Mouse (Mus musculus) liver, postnatal 0 days (tissue): Measurements from ENCODE around the gene Tmc3. TPM values are rescaled to one million over a fixed set of nuclear protein-coding genes. Genes with fewer than 3 reads are reported as not detected.

Experiments
- ATAC-seq: fragments of 200-750 bp; cut with Nextera tagmentation; 2 replicates; pipeline ENCODE4 v1.8.0; 2017; ENCODE audit warnings: mild to moderate bottlenecking, moderate library complexity
- DNase-seq: peaks from one replicate; pipeline ENCODE4 v3.0.0-alpha.2; 2016
- H3K27ac ChIP-seq: fragments of 300-500 bp; sonication (generic); 2 replicates; pipeline ENCODE4 v1.5.1; 2014; ENCODE audit warnings: antibody characterized with exemption, moderate library complexity, mild to moderate bottlenecking, low read depth
- H3K27me3 ChIP-seq: fragments of 300-500 bp; sonication (generic); 2 replicates; pipeline ENCODE4 v1.6.1; 2014; ENCODE audit warnings: low read length, control low read depth, mixed read lengths; ENCODE audit not compliant: insufficient read depth
- H3K36me3 ChIP-seq: fragments of 300-500 bp; sonication (generic); replicated peaks from 2 replicates; pipeline ENCODE4 v1.6.1; 2014; ENCODE audit warnings: mild to moderate bottlenecking, control low read depth, low read length, moderate library complexity, mixed read lengths; ENCODE audit not compliant: insufficient read depth
- H3K4me1 ChIP-seq: fragments of 300-500 bp; sonication (generic); 2 replicates; pipeline ENCODE4 v1.6.1; 2014; ENCODE audit warnings: antibody characterized with exemption, mild to moderate bottlenecking, control low read depth; ENCODE audit not compliant: insufficient read depth
- H3K4me2 ChIP-seq: fragments of 300-500 bp; sonication (generic); 2 replicates; pipeline ENCODE4 v1.6.1; 2014; ENCODE audit warnings: low read depth, mild to moderate bottlenecking, low read length, moderate library complexity, mixed read lengths
- H3K4me3 ChIP-seq: fragments of 300-500 bp; sonication (generic); 2 replicates; pipeline ENCODE4 v1.5.1; 2014; ENCODE audit warnings: low read depth, low read length
- H3K9ac ChIP-seq: fragments of 300-500 bp; sonication (generic); replicated peaks from 2 replicates; pipeline ENCODE4 v1.6.1; 2014; ENCODE audit warnings: mild to moderate bottlenecking, moderate library complexity
- H3K9me3 ChIP-seq: fragments of 300-500 bp; sonication (generic); 2 replicates; pipeline ENCODE4 v1.6.1; 2016; ENCODE audit warnings: mild to moderate bottlenecking, control low read depth, low read length, mixed read lengths
- CTCF ChIP-seq: sonication (generic); IDR thresholded peaks from 2 replicates; pipeline ENCODE4 v1.5.1; 2016; ENCODE audit warnings: antibody characterized with exemption, low read depth
- EP300 ChIP-seq: IDR thresholded peaks from 2 replicates; pipeline ENCODE4 v1.6.1; 2016; ENCODE audit warnings: antibody characterized with exemption, low read depth, mild to moderate bottlenecking
- WGBS: fragments of 180-500 bp; shearing (Covaris S2); extraction: QIAGEN DNeasy Blood & Tissue Kit; methylation state at CpG from one replicate; pipeline ENCODE4 v1.1.7; 2014; ENCODE audit not compliant: insufficient replicate concordance; 5-methylcytosine and 5-hydroxymethylcytosine counted together
- polyA plus RNA-seq: library from polyadenylated mRNA; unstranded; fragments of >200 nt; fragmentation: Nextera tagmentation; extraction: Ambion mirVana; gene quantifications from 2 replicates; pipeline ENCODE4 v1.2.1, GENCODE M21; 2015

Tmc3 gene
- polyA plus RNA-seq, 1 experiment from 2014 or later = 0.21 TPM

DNA sequence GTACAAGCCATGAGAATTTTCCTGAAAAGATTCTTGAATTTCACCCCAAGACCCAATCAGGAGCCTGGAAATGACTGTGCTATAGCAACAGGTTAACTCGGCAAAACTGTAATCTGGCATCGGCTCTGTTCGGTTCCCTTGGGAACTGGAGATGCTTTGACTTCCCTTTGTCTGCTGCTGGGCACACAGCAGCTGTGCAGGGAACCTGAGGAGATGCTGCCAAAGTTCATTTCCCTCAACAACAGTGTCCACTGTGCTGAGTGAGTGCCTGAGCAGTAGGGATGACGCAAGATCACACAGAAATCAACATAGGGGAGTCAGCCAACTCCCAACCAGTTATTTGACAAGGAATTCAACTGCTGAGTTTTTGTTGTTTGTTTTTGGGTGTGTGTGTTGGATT lies 3.8 kb upstream of the Tmc3 start:
- ATAC-seq (peak; percentile 97), DNase-seq (peak; percentile 24)
- Histone ChIP-seq H3K4me2 (no peak overlapping the region), H3K4me3 (no peak overlapping the region), H3K27me3 (no peaks in the 10 kb centered on the region), H3K36me3 (no peaks in the 10 kb centered on the region), H3K4me1 (no peaks in the 10 kb centered on the region), H3K9me3 (no peaks in the 10 kb centered on the region), H3K27ac (no peak overlapping the region), H3K9ac (no peak overlapping the region)
- TF ChIP-seq EP300 = no peak
- no peak for TF ChIP-seq CTCF
- WGBS = 41% methylated on average over 4 of the region's 4 CpGs

DNA sequence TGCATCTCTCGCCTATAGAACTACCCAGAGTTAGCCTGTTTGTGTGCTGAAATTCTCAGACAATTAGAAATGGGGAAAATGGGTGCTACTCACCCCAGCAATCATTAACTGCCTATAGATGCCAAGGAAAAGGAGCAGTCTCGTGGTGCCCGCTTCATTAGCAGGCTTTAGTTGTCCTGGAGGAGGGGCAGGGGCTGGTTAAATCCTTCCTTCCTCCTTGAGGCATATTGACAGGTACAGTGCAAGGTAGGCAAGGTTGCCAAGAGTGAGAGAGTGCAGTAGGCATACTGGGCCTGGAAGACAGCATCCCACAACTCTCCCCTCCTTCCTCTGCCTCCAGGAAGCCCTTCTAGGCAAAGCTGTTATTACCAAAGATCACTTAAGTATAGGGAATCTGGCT lies 9.3 kb downstream of the Tmc3 start:
- ATAC-seq (no peak), DNase-seq (no peak)
- TF ChIP-seq EP300 = no peak
- TF ChIP-seq CTCF = no peak
- no peak overlapping the region for H3K9ac ChIP-seq
- no peaks in the 10 kb centered on the region for H3K4me1 ChIP-seq
- H3K27ac ChIP-seq = no peak overlapping the region
- no peak overlapping the region for H3K4me2 ChIP-seq
- H3K36me3 ChIP-seq = no peaks in the 10 kb centered on the region
- H3K4me3 ChIP-seq = no peak overlapping the region
- H3K27me3 ChIP-seq = no peaks in the 10 kb centered on the region
- no peaks in the 10 kb centered on the region for H3K9me3 ChIP-seq
- 65% methylated on average over 3 of the region's 3 CpGs for WGBS

DNA sequence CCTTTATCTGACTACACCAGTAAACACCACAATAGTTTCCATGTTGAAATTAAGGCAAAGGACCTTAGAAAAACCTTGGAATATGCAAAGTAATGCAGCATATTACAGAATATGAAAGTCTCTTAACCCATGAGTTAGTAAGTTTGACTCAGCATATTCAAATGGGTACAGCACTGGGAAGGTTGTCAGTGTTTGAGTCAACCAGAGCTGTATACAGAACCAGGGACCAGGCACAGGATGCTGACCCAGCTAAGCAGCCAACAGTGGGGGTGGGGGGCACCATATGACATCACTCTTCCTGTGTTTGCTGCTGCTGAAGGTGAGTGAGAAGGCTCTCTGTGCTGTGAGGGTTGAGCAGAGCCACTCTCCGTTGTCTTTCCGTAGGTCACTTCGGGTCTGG lies 12.3 kb downstream of the Tmc3 start:
- Histone ChIP-seq H3K4me1 (no peaks in the 10 kb centered on the region), H3K36me3 (no peaks in the 10 kb centered on the region), H3K4me2 (no peak overlapping the region), H3K27ac (no peak overlapping the region), H3K4me3 (no peak overlapping the region), H3K9me3 (no peaks in the 10 kb centered on the region), H3K9ac (no peak overlapping the region), H3K27me3 (no peaks in the 10 kb centered on the region)
- no peak for TF ChIP-seq CTCF
- DNase-seq = no peak
- WGBS = 81% methylated on average over 3 of the region's 3 CpGs
- no peak for ATAC-seq

DNA sequence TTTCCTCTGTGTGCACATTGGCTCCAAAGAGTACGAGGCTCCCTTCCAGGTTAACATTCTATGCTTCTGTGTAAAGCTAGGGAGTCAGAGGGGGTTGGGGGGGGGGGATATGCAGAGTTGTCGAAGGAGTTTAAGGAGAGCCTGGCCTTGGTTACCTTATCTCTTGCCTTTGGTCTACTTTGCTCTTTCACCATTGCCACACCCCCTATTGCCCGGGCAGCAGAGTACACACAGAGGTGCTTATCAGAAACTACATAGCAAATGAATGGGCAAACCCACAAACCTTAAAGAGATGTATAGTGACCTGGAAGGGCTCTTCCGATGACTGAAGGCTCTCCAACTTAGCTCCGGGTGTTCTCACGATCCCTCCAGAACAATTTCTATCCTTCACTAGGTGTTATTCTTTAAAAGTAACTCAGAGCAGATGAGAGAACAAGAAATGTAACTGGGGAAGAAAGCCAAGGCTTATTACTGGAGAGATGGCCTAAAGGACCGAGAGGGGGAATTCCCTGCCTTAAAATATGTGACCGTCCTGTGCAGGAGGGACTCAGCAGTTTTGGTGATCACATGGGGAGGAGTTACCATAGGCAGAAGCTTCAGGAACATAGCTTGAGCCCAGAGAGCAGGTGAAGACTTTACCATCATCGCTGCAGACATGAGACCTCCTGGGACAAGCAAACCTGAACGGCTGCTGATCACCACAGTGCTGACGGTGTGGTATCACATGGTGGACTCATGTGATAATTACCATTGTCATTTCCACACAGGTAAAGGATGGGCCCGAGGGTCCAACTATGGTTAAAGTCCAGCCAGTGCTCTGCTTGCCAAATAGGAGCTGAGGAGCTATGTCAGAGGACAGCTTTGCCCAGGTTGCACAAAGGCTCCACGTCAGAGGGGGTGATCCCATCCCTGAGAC lies 14.5 kb downstream of the Tmc3 start:
- H3K4me3 ChIP-seq = no peak overlapping the region
- H3K9me3 ChIP-seq = no peaks in the 10 kb centered on the region
- H3K4me1 ChIP-seq = no peaks in the 10 kb centered on the region
- TF ChIP-seq EP300 (no peak), CTCF (no peak)
- no peak overlapping the region for H3K4me2 ChIP-seq
- H3K9ac ChIP-seq = no peak overlapping the region
- no peaks in the 10 kb centered on the region for H3K27me3 ChIP-seq
- H3K36me3 ChIP-seq = no peaks in the 10 kb centered on the region
- peak; percentile 49 for ATAC-seq
- WGBS = 60% methylated on average over 13 of the region's 13 CpGs
- H3K27ac ChIP-seq = no peak overlapping the region
- peak; percentile 20 for DNase-seq

DNA sequence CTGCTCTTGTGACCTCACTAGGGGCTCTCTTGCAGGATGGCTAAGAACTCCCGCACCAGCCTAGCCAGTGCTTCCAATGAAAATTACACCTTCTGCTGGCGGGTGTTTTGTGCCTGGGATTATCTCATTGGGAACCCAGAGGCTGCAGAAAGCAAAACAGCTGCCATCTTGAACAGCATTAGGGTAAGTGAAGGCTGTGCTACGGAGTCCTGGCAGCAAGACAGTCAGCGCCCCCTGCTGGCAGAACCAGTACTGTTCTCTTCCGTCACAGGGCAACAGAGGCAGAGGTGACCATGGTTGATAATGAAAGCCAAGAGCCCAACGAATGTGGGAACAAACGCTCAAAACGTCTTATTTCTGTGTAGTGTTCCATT lies 15.2 kb downstream of the Tmc3 start:
- peak; percentile 83 for TF ChIP-seq CTCF
- no peak for TF ChIP-seq EP300
- peak; percentile 43 for ATAC-seq
- no peaks in the 10 kb centered on the region for H3K4me1 ChIP-seq
- H3K27ac ChIP-seq = no peak overlapping the region
- H3K9ac ChIP-seq = no peak overlapping the region
- no peaks in the 10 kb centered on the region for H3K9me3 ChIP-seq
- H3K4me3 ChIP-seq = no peak overlapping the region
- no peaks in the 10 kb centered on the region for H3K36me3 ChIP-seq
- peak; percentile 79 for DNase-seq
- H3K4me2 ChIP-seq = no peak overlapping the region
- H3K27me3 ChIP-seq = no peaks in the 10 kb centered on the region
- 47% methylated on average over 8 of the region's 8 CpGs for WGBS

DNA sequence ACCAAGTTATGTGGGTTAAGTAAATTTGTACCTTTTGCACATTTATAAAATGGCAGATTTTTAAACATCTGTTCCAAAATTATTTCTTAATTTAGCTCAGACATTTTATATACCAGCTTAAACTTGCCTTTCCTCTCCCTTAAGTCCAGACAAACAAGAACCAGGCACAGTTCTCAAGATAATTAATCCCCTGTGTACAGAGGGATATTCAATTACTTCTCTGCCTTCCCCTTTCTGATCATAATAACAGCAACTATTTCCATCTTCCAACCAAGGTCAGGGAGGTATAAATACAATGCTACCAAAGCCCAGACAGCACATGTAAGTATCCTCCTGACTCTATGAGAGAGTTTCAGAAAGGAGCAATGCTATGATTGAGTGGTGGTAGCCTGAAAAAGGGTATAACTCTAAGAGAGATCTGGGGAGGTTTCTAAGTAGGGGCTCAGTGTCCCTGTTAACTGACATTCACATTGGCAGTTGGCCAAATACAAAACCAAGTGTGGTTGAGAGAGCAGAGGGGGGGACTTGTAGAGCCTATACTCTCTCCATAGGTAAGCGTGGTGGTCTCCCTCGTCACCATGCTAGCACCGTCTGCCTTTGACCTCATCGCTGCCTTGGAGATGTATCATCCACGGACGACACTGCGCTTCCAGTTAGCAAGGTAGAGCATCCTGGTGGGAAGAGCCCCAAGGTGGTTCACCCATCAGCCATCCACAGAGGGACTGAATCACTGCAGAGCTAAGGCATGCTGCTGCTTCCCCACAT lies 19.6 kb downstream of the Tmc3 start:
- no peaks in the 10 kb centered on the region for H3K27me3 ChIP-seq
- 74% methylated on average over 7 of the region's 7 CpGs for WGBS
- no peak overlapping the region for H3K9ac ChIP-seq
- no peak overlapping the region for H3K27ac ChIP-seq
- no peak overlapping the region for H3K4me2 ChIP-seq
- H3K4me3 ChIP-seq = no peak overlapping the region
- TF ChIP-seq CTCF (no peak), EP300 (no peak)
- no peaks in the 10 kb centered on the region for H3K9me3 ChIP-seq
- H3K36me3 ChIP-seq = no peaks in the 10 kb centered on the region
- no peaks in the 10 kb centered on the region for H3K4me1 ChIP-seq
- ATAC-seq (no peak), DNase-seq (no peak)
